Mouse (Mus musculus): ENCODE data around the gene Grwd1.

Gene Grwd1

DNA sequence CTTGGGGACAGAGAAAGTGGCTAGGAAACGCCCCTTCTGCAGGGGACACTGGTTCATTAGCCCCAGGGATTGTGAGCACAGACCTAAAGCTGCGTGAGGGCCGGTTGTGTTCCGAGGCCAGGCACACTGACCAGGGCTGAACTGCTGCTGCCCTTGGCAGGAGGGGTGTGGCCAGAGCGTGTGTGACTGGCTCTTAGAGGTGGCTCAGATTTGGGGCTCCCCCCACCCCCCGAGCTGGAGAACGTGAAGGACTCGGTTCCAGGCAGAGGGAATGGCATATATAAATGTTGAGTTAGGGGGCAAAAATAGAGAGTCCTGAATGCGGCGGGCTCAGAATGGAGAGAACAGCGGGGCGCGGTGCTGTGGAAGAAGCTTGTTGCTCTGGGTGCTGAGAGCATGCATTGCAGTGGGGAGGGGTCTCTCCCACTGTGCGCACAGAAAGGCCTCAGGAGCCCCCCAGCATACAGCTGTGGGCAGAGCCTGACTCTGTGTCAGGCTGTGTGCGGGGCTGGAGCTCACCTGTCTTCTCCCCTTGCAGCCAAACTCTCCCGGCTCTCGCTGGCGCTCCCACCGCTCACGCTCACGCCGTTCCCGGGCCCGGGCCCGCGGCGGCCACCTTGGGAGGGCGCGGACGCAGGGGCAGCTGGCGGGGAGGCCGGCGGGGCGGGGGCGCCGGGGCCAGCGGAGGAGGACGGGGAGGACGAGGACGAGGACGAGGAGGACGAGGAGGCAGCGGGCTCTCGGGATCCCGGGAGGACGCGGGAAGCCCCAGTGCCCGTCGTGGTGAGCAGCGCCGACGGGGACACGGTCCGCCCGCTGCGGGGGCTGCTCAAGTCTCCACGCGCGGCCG, 32.9 kb downstream of the Grwd1 start:
- no peak for DNase-seq

GRCm38 (mm10) chr7:45796950-45797349, 33.8 kb downstream of the Grwd1 start:
- DNase-seq: no peak

- DNase-seq: no peak
Measured at GRCm38 (mm10) chr7:45794971-45795370, 35.8 kb downstream of the Grwd1 start.

- no peak for DNase-seq
Measured at GRCm38 (mm10) chr7:45793969-45794585, 36.7 kb downstream of the Grwd1 start.

DNA sequence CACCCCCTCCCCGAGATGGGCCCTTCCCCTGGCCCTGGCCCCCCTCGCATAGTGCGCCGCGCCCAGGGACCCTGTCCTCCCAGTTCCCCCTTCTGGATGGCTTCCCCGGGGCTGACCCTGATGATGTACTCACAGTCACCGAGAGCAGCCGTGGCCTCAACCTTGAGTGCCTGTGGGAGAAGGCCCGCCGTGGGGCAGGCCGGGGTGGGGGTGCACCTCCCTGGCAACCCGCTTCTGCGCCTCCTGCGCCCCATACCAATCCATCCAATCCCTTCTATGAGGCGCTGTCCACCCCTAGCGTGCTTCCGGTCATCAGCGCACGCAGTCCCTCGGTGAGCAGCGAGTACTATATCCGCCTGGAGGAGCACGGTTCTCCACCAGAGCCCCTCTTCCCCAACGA, 37.5 kb downstream of the Grwd1 start:
- DNase-seq: no peak

GRCm38 (mm10) chr7:45791756-45792490, 38.8 kb downstream of the Grwd1 start:
- DNase-seq: no peak

- DNase-seq: no peak
Measured at GRCm38 (mm10) chr7:45790721-45791120, 40.0 kb downstream of the Grwd1 start.

DNA sequence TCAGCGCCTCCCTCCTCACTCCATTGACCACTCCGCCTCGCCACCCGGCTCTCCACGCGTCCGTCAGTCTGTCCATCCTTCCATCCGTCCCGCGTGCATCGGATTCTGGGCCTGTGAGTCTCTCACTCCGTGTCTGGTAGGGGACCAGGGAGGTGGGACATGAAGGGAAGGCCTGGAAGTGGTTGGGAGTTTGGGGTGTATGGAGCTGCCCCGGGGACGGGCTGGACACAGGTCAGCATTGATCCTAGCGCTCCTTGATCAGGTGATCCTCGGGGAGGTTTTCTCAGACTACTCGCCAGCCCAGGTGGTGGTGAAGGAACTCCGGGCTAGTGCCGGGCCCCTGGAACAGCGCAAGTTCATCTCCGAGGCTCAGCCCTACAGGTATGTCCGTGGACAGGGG, 43.1 kb downstream of the Grwd1 start:
- no peak for DNase-seq

DNA sequence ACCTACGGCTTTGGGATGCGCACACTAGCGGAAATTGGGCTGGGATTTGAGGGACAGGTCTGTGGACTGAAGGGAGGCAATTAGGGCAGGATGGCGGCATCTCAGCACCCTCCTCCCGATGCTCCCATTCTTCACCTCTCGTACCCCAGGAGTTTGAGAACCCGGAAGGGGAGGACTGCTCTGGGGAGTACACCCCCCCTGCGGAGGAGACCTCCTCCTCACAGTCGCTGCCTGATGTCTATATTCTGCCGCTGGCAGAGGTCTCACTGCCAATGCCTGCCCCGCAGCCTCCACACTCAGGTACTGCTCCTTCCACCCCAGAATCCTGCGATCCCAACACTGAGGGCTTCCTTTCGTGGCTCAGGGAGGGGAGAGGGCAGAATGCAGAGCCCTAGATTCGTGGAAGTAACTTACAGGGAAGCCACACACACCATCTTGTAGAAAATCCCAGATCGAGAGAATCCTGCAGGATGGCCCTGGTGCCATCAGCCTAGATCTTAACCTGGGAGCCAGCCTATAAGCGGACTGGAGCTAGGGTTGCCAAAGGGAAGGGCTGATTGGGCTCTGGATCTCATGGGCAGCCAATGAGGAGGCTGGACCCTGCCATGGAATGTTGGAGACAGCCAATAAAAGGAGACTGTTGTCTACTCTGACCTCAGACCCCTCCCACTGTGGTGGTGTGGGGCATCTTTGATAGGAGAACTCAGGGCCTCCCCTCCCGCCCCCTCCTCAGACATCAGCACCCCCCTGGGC, 43.9 kb downstream of the Grwd1 start:
- no peak for DNase-seq

DNA sequence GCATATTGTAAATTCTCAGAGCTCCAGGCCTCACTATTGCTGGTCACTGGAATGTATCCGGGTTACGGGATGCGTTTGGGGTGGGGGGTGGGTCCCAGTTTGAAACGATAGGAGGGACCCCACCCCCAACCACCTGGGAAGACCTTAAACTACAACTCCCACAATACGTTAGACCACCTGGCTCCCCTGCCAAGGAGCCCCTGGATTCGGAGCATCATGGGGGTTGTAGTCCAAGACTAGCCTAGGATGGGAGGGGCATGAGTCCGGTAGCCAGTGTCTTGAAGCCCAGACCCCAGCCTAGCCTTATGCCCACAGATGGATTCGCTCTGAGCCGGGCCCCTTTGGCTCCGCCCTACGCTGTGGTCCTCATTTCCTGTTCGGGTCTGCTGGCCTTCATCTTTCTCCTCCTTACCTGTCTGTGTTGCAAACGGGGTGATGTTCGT, 44.6 kb downstream of the Grwd1 start:
- DNase-seq: no peak

GRCm38 (mm10) chr7:45785388-45786135, 45.2 kb downstream of the Grwd1 start:
- no peak for DNase-seq

GRCm38 (mm10) chr7:45784524-45785372, 46.0 kb downstream of the Grwd1 start, which contains the start of gene Sult2b1:
Gene Sult2b1, minus strand, starts transcription at chr7:45784669.
- no peak for DNase-seq

- DNase-seq: peak; percentile 45 to 62
Measured at GRCm38 (mm10) chr7:45783511-45784091, 47.1 kb downstream of the Grwd1 start, which contains the start of gene Lmtk3. Gene Lmtk3, plus strand, starts transcription at chr7:45783738.

DNA sequence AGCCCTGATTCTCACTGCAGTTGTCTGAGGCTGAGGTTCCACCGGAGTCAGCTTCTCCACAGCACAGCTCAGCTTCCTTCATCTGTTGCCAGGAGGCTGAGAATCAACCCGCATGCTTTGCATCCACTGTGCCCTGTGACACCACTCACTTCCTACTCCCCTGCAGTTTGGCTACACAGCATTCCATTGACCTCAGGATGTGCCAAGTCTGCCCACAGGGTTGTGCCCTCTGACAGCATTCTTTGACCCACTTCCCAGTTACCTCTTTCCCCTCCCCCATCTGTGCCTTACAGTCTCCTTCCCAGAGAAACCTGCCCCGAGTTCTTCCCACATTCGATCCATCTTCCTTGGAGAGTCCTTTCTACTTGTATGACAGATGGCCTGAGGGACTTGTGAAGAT, 48.5 kb downstream of the Grwd1 start:
- no peak for DNase-seq

DNA sequence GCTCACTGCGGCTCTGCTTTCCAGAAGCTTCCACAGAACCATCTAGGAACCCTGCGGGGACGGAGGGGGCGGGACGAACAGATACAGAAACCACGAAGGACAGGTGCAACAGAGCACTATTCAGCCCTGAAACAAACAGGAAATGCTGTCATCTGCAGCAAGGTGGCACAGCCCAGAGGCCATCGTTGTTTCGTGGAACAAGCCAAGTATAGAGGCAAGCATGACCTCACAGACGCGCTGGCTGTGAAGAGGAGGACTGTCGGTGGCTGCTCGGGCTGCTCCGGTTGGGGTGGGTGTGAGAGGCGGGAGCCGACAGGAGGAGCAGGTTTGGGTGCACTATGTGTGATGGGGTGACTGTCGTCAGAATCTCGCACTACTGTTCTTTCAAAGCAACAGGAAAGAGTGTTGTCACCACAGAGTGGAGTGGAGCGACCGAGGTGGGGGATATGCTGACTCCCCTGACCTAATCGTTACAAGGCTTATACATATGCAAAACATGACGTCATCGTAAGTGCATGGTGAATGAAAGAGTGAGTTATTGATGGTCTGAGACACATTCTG, 51.6 kb downstream of the Grwd1 start:
- no peak for DNase-seq

- no peak for DNase-seq
Measured at GRCm38 (mm10) chr7:45775237-45775636, 55.5 kb downstream of the Grwd1 start.

Measured in spleen, adult 18-20 months (tissue).